Comparison of ENCODE assay signal across 8 mouse cellular contexts in genomic region chr14:21995031-21995754, GRCm38 (mm10). TPM values are rescaled to one million over a fixed set of nuclear protein-coding genes. Genes with fewer than 3 reads are reported as not detected.
DNase-seq lines count a peak whose midpoint lies in the region; ATAC-seq lines count a peak whose summit lies in the region.

No protein-coding gene starts in this region.

- no peaks in the 10 kb centered on the region for H3K36me3 ChIP-seq in forebrain, embryonic 13.5 days (ENCODE audit: poor library complexity, severe bottlenecking)
- H3K36me3 ChIP-seq in splenic B cell, adult 2 months (ENCODE audit: control insufficient read depth, insufficient read depth, low read length, poor library complexity, severe bottlenecking): no peaks in the 10 kb centered on the region

- H3K4me1 ChIP-seq in forebrain, embryonic 13.5 days: peaks cover 34% of the 10 kb centered on the region

- peak; percentile 65 for ATAC-seq in forebrain, embryonic 13.5 days
- peak; percentile 91 for ATAC-seq in megakaryocyte-erythroid progenitor cell, adult 5-6 weeks (replicated peaks; ENCODE audit: low FRiP score, low TSS enrichment, poor library complexity, severe bottlenecking)

- DNase-seq in B cell, adult 2 months: peak; percentile 69 to 76
- peak; percentile 65 to 71 for DNase-seq in adrenal gland, adult 18-20 months (ENCODE audit: low spot score in 2 of 2)
- peak; percentile 60 for DNase-seq in heart, postnatal 4 days
- DNase-seq in layer of hippocampus, postnatal 10 days (ENCODE audit: low spot score in 2 of 2): peak; percentile 32 to 35
- DNase-seq in splenic B cell, adult 2 months (ENCODE audit: low read depth, low spot score): peak; percentile 39
- no peak for DNase-seq in frontal cortex, postnatal 14 days (ENCODE audit: low spot score in 2 of 2)

- H3K9me3 ChIP-seq in forebrain, embryonic 13.5 days (replicated peaks): no peaks in the 10 kb centered on the region

- 0 out of 2 replicates have a peak overlapping the region, but pooled peaks have one; percentile 12 for H3K27ac ChIP-seq in forebrain, embryonic 13.5 days

- WGBS in forebrain, embryonic 13.5 days: under 1% methylated on average over 36 of the region's 36 CpGs

- H3K9ac ChIP-seq in forebrain, embryonic 13.5 days: peak overlapping the region; percentile 69

- H3K4me2 ChIP-seq in forebrain, embryonic 13.5 days: peak overlapping the region; percentile 72

- peak overlapping the region; percentile 48 for H3K4me3 ChIP-seq in forebrain, embryonic 13.5 days

- peaks cover 85% of the 10 kb centered on the region for H3K27me3 ChIP-seq in forebrain, embryonic 13.5 days
- H3K27me3 ChIP-seq in splenic B cell, adult 2 months (ENCODE audit: control insufficient read depth, insufficient read depth, low read length, poor library complexity, severe bottlenecking): no peaks in the 10 kb centered on the region

RNA-seq across cellular contexts. Expression of gene Zfp503, which starts 5.8 kb away (rescaled TPM):
- total RNA-seq in adrenal gland, adult 18-20 months (2021): 10 to 100 TPM; 21.9 to 25.3 TPM
- polyA plus RNA-seq in forebrain, embryonic 13.5 days (2015; fragmentation: Nextera tagmentation; extraction: Ambion mirVana): 6.1 and 7.7 TPM in 2 replicates
- total RNA-seq in heart, postnatal 4 days (2021): 1 to 10 TPM; 2.5 to 3.3 TPM
- 1 to 10 TPM; 3.0 TPM for total RNA-seq in layer of hippocampus, postnatal 10 days (2021)
- total RNA-seq in megakaryocyte-erythroid progenitor cell, adult 5-6 weeks (2014; fragmentation: Nextera tagmentation): not detected in 2 replicates
- not detected in 2 replicates for total RNA-seq in megakaryocyte-erythroid progenitor cell, adult 5-6 weeks (2017)

RNA-seq across cellular contexts. Expression of gene Lrmda, which starts 24.3 kb away (rescaled TPM):
- total RNA-seq in adrenal gland, adult 18-20 months (2021): 1 to 10 TPM; 6.8 to 9.1 TPM
- polyA plus RNA-seq in forebrain, embryonic 13.5 days (2015; fragmentation: Nextera tagmentation; extraction: Ambion mirVana): not detected in 2 replicates
- 1 to 10 TPM in 1 of 2 experiments, under 1 TPM in 1; 0.68 to 1.5 TPM for total RNA-seq in heart, postnatal 4 days (2021)
- total RNA-seq in layer of hippocampus, postnatal 10 days (2021): under 1 TPM; 0.57 to 0.62 TPM
- total RNA-seq in megakaryocyte-erythroid progenitor cell, adult 5-6 weeks (2014; fragmentation: Nextera tagmentation): 7.8 and 9.6 TPM in 2 replicates
- 3.4 and 6.4 TPM in 2 replicates for total RNA-seq in megakaryocyte-erythroid progenitor cell, adult 5-6 weeks (2017)

Comparison
In these comparisons a context has a peak if more than half of its experiments do, and no peak if none do; other contexts are left out.
1. DNase-seq: peak in B cell, adult 2 months (2 of 2), adrenal gland, adult 18-20 months (2 of 2), heart, postnatal 4 days (single experiment), layer of hippocampus, postnatal 10 days (2 of 2) and splenic B cell, adult 2 months (single experiment); none in frontal cortex, postnatal 14 days (0 of 2).
2. RNA of gene Zfp503, which starts 5.8 kb away (total RNA-seq): 21.9 to 25.3 TPM in adrenal gland, adult 18-20 months; 2.5 to 3.3 TPM in heart, postnatal 4 days, 3.0 TPM in layer of hippocampus, postnatal 10 days and not detected in megakaryocyte-erythroid progenitor cell, adult 5-6 weeks; every median in the first group is over 4 times any median in the second.